Mouse (Mus musculus): ENCODE results near the gene Pdzrn4. TPM values are rescaled to one million over a fixed set of nuclear protein-coding genes. Genes with fewer than 3 reads are reported as not detected.
A peak's percentile ranks its signal among the peaks of the same experiment; 100 is the strongest.

The Pdzrn4 gene
- polyA plus RNA-seq, 1 experiment from 2014 or later = 1.9 TPM

DNA sequence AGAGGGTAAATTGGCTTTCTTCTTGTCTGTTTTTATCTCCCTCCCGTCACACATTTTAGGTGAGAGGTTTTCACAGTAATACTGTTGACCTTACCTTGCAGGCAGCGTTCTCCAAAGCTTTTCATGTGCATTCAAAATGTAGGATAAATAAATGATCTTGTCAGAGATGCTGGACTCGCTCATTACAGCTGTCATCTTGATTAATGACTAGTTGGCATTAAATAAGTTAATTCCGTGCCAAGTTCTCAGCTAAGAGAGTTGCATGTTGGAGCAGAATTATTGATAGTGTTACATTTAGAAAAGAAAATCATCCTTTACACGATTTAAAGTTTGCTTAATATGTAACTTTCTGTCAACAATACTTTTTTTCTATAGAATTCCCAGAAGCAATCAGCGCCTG lies 4.9 kb downstream of the Pdzrn4 start:
- ATAC-seq (ENCODE audit: low FRiP score, low TSS enrichment) = no peak
- H3K9me3 ChIP-seq (ENCODE audit: control insufficient read depth, low read length) = no peaks in the 10 kb centered on the region
- WGBS = 50% methylated on average over 6 of the region's 6 CpGs

DNA sequence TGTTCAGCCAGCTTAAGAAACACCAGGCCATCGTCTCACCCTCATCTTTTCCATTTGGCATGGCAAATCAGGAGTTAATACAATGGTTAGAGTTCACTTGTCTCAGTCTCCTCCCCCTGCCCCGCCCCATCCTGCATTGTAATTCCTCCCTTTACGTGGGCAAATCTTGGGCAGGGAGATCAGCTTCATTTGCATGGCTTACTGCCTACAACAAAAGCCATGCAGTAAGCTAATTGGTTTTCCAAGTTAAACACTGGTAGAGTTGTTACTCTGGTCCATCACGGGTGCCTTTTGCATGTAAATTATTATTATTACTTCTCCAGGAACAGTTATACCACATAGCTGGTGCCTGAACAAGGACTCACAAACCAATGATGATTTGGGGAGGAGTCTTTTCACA lies 18.6 kb downstream of the Pdzrn4 start:
- peaks cover 5% of the 10 kb centered on the region; the same call in 1 of the 2 replicates for H3K4me1 ChIP-seq (ENCODE audit: control insufficient read depth, insufficient read depth, low read length)
- WGBS = 18% methylated on average over 4 of the region's 4 CpGs
- no peak overlapping the region for H3K4me3 ChIP-seq (ENCODE audit: low read length)
- H3K9me3 ChIP-seq (ENCODE audit: control insufficient read depth, low read length) = no peaks in the 10 kb centered on the region
- no peak; the same call in 1 of the 2 replicates for ATAC-seq (ENCODE audit: low FRiP score, low TSS enrichment)
- no peak overlapping the region for H3K27ac ChIP-seq (ENCODE audit: low read depth, low read length)
- no peaks in the 10 kb centered on the region for H3K36me3 ChIP-seq (ENCODE audit: control insufficient read depth, insufficient read depth, low read length)
- no peak overlapping the region for H3K4me2 ChIP-seq (replicated peaks; ENCODE audit: low read depth, low read length)
- no peaks in the 10 kb centered on the region for H3K27me3 ChIP-seq (ENCODE audit: control insufficient read depth, insufficient read depth, low read length)
- H3K9ac ChIP-seq (ENCODE audit: low read depth, low read length) = no peak overlapping the region

More for the DNA sequence above, 4.9 kb downstream of the Pdzrn4 start:
- peaks cover 3% of the 10 kb centered on the region; the same call in 1 of the 2 replicates for H3K4me1 ChIP-seq (ENCODE audit: control insufficient read depth, insufficient read depth, low read length)
- no peak overlapping the region for H3K27ac ChIP-seq (ENCODE audit: low read depth, low read length)
- peaks cover 22% of the 10 kb centered on the region for H3K27me3 ChIP-seq (ENCODE audit: control insufficient read depth, insufficient read depth, low read length)
- H3K9ac ChIP-seq (ENCODE audit: low read depth, low read length) = no peak overlapping the region
- H3K4me2 ChIP-seq (replicated peaks; ENCODE audit: low read depth, low read length) = no peak overlapping the region
- no peak overlapping the region for H3K4me3 ChIP-seq (ENCODE audit: low read length)
- H3K36me3 ChIP-seq (ENCODE audit: control insufficient read depth, insufficient read depth, low read length) = no peaks in the 10 kb centered on the region

DNA sequence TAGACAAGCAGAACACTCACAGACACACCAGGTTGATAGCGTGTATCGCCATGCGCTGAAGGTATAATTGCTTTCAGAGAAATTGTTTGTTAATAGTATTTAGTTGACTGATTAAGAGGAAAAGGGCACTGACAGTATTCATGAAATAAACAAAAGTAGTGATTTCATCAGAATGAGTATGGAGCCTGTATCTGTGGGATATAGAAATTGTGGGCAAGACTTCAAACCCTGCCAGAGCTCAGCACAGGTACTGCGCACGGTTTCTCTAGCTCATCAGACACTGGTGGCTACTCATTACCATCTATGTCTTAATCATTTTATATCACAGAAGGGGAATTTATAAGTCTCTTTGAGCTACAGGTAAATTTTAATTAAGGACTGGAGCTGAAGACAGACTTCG lies 19.5 kb downstream of the Pdzrn4 start:
- no peaks in the 10 kb centered on the region for H3K36me3 ChIP-seq (ENCODE audit: control insufficient read depth, insufficient read depth, low read length)
- no peaks in the 10 kb centered on the region for H3K9me3 ChIP-seq (ENCODE audit: control insufficient read depth, low read length)
- no peak overlapping the region for H3K4me3 ChIP-seq (ENCODE audit: low read length)
- no peaks in the 10 kb centered on the region for H3K27me3 ChIP-seq (ENCODE audit: control insufficient read depth, insufficient read depth, low read length)
- no peak overlapping the region for H3K27ac ChIP-seq (ENCODE audit: low read depth, low read length)
- no peak overlapping the region for H3K4me2 ChIP-seq (replicated peaks; ENCODE audit: low read depth, low read length)
- WGBS = 75% methylated on average over 6 of the region's 6 CpGs
- no peak for ATAC-seq (ENCODE audit: low FRiP score, low TSS enrichment)
- no peak overlapping the region for H3K9ac ChIP-seq (ENCODE audit: low read depth, low read length)
- peaks cover 5% of the 10 kb centered on the region; the same call in 1 of the 2 replicates for H3K4me1 ChIP-seq (ENCODE audit: control insufficient read depth, insufficient read depth, low read length)

GRCm38 (mm10) chr15:92416658-92417057 lies 20.0 kb downstream of the Pdzrn4 start:
- no peaks in the 10 kb centered on the region for H3K27me3 ChIP-seq (ENCODE audit: control insufficient read depth, insufficient read depth, low read length)
- H3K9ac ChIP-seq (ENCODE audit: low read depth, low read length) = no peak overlapping the region
- no peak overlapping the region for H3K27ac ChIP-seq (ENCODE audit: low read depth, low read length)
- no peaks in the 10 kb centered on the region for H3K9me3 ChIP-seq (ENCODE audit: control insufficient read depth, low read length)
- H3K36me3 ChIP-seq (ENCODE audit: control insufficient read depth, insufficient read depth, low read length) = no peaks in the 10 kb centered on the region
- no peak overlapping the region for H3K4me3 ChIP-seq (ENCODE audit: low read length)
- no peak for ATAC-seq (ENCODE audit: low FRiP score, low TSS enrichment)
- 42% methylated on average over 7 of the region's 7 CpGs for WGBS
- peaks cover 5% of the 10 kb centered on the region; the same call in 1 of the 2 replicates for H3K4me1 ChIP-seq (ENCODE audit: control insufficient read depth, insufficient read depth, low read length)
- no peak overlapping the region for H3K4me2 ChIP-seq (replicated peaks; ENCODE audit: low read depth, low read length)

- Histone ChIP-seq H3K27me3 (ENCODE audit: control insufficient read depth, insufficient read depth, low read length) (no peaks in the 10 kb centered on the region), H3K27ac (ENCODE audit: low read depth, low read length) (no peak overlapping the region), H3K4me1 (ENCODE audit: control insufficient read depth, insufficient read depth, low read length) (peaks cover 5% of the 10 kb centered on the region; the same call in 1 of the 2 replicates), H3K4me3 (ENCODE audit: low read length) (no peak overlapping the region), H3K36me3 (ENCODE audit: control insufficient read depth, insufficient read depth, low read length) (no peaks in the 10 kb centered on the region), H3K4me2 (replicated peaks; ENCODE audit: low read depth, low read length) (no peak overlapping the region), H3K9ac (ENCODE audit: low read depth, low read length) (no peak overlapping the region), H3K9me3 (ENCODE audit: control insufficient read depth, low read length) (no peaks in the 10 kb centered on the region)
- WGBS = 38% methylated on average over 3 of the region's 3 CpGs
- no peak for ATAC-seq (ENCODE audit: low FRiP score, low TSS enrichment)
Observed at GRCm38 (mm10) chr15:92417120-92417519, 20.4 kb downstream of the Pdzrn4 start.

DNA sequence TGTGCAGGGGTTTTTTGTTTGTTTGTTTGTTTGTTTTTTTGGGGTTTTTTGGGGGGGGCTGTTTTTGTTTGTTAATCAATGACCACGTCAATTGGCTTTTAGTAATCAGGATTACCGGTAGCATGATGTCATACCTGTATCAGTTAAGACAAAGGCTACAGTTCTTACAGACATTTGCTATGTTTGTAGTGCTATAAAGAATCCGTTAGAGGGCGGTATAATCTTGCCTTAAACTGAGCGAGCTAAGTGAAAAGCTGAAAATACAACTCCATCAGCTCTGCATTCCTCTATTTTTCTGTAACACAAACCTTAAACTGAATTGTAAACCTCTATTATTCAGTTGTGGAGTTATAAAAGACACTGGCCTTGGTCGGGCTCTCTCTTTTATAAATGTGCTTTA lies 37.9 kb downstream of the Pdzrn4 start:
- Histone ChIP-seq H3K27me3 (ENCODE audit: control insufficient read depth, insufficient read depth, low read length) (no peaks in the 10 kb centered on the region), H3K36me3 (ENCODE audit: control insufficient read depth, insufficient read depth, low read length) (no peaks in the 10 kb centered on the region), H3K4me3 (ENCODE audit: low read length) (no peak overlapping the region), H3K9ac (ENCODE audit: low read depth, low read length) (no peak overlapping the region), H3K9me3 (ENCODE audit: control insufficient read depth, low read length) (no peaks in the 10 kb centered on the region), H3K4me1 (ENCODE audit: control insufficient read depth, insufficient read depth, low read length) (no peaks in the 10 kb centered on the region), H3K27ac (ENCODE audit: low read depth, low read length) (no peak overlapping the region), H3K4me2 (replicated peaks; ENCODE audit: low read depth, low read length) (no peak overlapping the region)
- WGBS = 10% methylated on average over 6 of the region's 6 CpGs
- no peak for ATAC-seq (ENCODE audit: low FRiP score, low TSS enrichment)

DNA sequence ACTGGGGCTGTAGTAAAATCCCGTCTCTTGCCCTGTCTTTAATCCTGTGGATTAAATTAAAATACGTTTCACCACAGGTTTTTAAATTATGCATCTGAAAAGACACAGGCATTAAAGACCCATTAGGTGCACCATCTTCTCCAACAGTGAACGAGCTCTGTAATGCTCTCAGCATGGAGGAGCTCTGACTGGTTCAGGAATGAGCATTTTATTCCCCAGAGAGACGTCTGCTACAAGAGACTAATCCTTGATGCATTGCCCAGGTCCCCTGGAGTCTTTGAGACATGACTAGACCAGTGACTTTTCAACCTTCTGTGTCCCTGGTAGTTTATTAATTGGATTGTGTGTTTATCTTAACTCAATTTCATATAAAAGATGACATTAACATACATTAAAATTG lies 38.6 kb downstream of the Pdzrn4 start:
- WGBS = 62% methylated on average over 4 of the region's 4 CpGs
- Histone ChIP-seq H3K4me1 (ENCODE audit: control insufficient read depth, insufficient read depth, low read length) (no peaks in the 10 kb centered on the region), H3K4me2 (replicated peaks; ENCODE audit: low read depth, low read length) (no peak overlapping the region), H3K9me3 (ENCODE audit: control insufficient read depth, low read length) (no peaks in the 10 kb centered on the region), H3K27ac (ENCODE audit: low read depth, low read length) (no peak overlapping the region), H3K36me3 (ENCODE audit: control insufficient read depth, insufficient read depth, low read length) (no peaks in the 10 kb centered on the region), H3K27me3 (ENCODE audit: control insufficient read depth, insufficient read depth, low read length) (no peaks in the 10 kb centered on the region), H3K4me3 (ENCODE audit: low read length) (no peak overlapping the region), H3K9ac (ENCODE audit: low read depth, low read length) (no peak overlapping the region)
- no peak for ATAC-seq (ENCODE audit: low FRiP score, low TSS enrichment)

DNA sequence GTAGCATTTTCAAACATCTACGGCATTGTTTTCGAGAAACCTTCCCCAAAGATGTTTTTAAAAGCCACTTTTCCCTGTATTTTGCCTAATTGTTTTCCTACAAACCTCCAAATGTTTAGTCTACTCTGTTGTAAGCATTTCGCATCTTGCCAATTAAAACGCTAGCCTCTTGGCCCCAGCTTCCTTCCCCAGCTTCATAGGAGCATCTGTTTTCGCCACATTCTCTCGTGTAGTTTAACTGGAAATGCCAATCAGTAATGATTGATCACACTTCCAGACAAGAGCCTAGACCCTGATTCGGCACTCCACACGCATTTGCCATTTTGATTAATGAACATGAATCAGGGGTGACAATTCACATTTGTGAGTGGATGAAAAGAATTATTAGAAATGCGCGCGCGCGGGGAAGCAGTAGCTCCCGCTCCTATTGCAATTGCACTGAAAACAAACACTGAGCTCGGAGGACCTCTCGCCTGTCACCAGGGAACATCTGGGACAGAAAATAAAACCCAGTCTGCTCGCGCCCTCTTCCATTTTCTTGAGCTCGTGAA lies 45.0 kb downstream of the Pdzrn4 start:
- Histone ChIP-seq H3K4me1 (ENCODE audit: control insufficient read depth, insufficient read depth, low read length) (no peaks in the 10 kb centered on the region), H3K9me3 (ENCODE audit: control insufficient read depth, low read length) (no peaks in the 10 kb centered on the region), H3K27me3 (ENCODE audit: control insufficient read depth, insufficient read depth, low read length) (no peaks in the 10 kb centered on the region), H3K9ac (ENCODE audit: low read depth, low read length) (no peak overlapping the region), H3K36me3 (ENCODE audit: control insufficient read depth, insufficient read depth, low read length) (no peaks in the 10 kb centered on the region), H3K4me2 (replicated peaks; ENCODE audit: low read depth, low read length) (peak overlapping the region; percentile 19; the same call in 1 of the 2 replicates), H3K27ac (ENCODE audit: low read depth, low read length) (no peak overlapping the region), H3K4me3 (ENCODE audit: low read length) (no peak overlapping the region)
- no peak for ATAC-seq (ENCODE audit: low FRiP score, low TSS enrichment)
- WGBS = 66% methylated on average over 19 of the region's 19 CpGs

DNA sequence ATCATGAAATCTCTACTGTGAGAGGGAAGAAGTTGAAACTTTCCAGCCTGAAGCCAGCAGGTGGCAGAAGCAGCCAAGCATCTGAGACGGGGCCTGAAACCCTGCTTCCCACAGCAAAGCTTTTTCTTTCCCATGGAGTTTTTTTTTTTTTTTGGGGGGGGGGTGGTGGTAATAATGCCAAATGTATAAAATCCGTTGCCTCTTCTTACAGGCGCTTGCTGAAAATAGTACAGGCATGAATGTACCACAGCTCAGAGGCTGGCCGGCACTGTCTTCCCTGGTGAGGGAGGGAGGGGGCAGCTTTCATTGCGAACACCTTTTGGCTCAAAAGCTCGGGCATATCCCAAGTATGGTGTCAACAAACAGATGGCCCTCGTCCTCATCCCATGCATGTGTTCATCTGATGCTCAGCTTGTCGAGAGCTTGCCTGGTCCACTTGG lies 51.0 kb downstream of the Pdzrn4 start:
- no peak overlapping the region for H3K4me3 ChIP-seq (ENCODE audit: low read length)
- no peak overlapping the region for H3K27ac ChIP-seq (ENCODE audit: low read depth, low read length)
- no peaks in the 10 kb centered on the region for H3K4me1 ChIP-seq (ENCODE audit: control insufficient read depth, insufficient read depth, low read length)
- H3K36me3 ChIP-seq (ENCODE audit: control insufficient read depth, insufficient read depth, low read length) = no peaks in the 10 kb centered on the region
- H3K4me2 ChIP-seq (replicated peaks; ENCODE audit: low read depth, low read length) = no peak overlapping the region
- no peaks in the 10 kb centered on the region for H3K9me3 ChIP-seq (ENCODE audit: control insufficient read depth, low read length)
- 39% methylated on average over 8 of the region's 8 CpGs for WGBS
- no peak overlapping the region for H3K9ac ChIP-seq (ENCODE audit: low read depth, low read length)
- no peak for ATAC-seq (ENCODE audit: low FRiP score, low TSS enrichment)
- H3K27me3 ChIP-seq (ENCODE audit: control insufficient read depth, insufficient read depth, low read length) = no peaks in the 10 kb centered on the region

Measured in kidney, embryonic 14.5 days (tissue).